Mouse (Mus musculus): ENCODE data around the gene Hoxa7.

GRCm38 (mm10) chr6:52165441-52166370 is 55.9 kb downstream of the Hoxa7 start:
- TF ChIP-seq ZNF384 (IDR thresholded peaks at IDR 0.05; ENCODE audit: low read depth, low read length) (no peak), MAFK (IDR thresholded peaks at IDR 0.05; ENCODE audit: insufficient read depth, low read depth, low read length) (no peak), CHD2 (IDR thresholded peaks at IDR 0.05; ENCODE audit: low read depth, low read length) (no peak)

Data from ES-E14 (cell line).